Mouse (Mus musculus) telencephalon, adult 2 months (tissue): Measurements from ENCODE around the gene Gkap1.

Experiments
- DNase-seq: peaks from one replicate; pipeline ENCODE4 v3.0.0-alpha.2; 2011; ENCODE audit warnings: low read depth, low spot score

Gene Gkap1

GRCm38 (mm10) chr13:58275599-58275998 lies at the start of gene Gkap1:
Gkap1 (minus strand) TSS chr13:58275699.
- DNase-seq, result no peak

GRCm38 (mm10) chr13:58317768-58318167 lies 42.3 kb upstream of the Gkap1 start:
- no peak for DNase-seq

DNA sequence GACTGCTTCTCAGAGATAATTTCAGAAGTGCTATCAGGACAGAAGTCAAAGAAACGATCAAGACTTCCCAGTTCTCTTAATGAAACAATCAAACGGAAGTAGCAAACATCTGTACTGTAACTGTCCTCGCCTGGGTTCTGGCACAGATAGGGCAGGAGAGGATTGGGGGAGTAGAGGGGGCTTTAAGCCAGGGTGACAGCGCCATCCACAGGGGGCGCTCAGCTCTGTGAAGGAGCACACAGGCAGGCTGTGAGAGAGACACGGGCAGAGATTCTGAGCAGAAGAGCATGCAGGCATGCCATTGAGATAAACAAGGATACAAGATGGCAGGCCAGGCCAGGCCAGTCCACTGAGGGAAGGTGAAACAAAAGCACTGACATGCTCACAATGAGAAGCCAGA lies 39.5 kb upstream of the Gkap1 start:
- no peak for DNase-seq

GRCm38 (mm10) chr13:58313758-58314157 lies 38.3 kb upstream of the Gkap1 start:
- DNase-seq, result no peak

GRCm38 (mm10) chr13:58311351-58311750 lies 35.9 kb upstream of the Gkap1 start:
- DNase-seq, result no peak

- no peak for DNase-seq
Observed at GRCm38 (mm10) chr13:58309499-58309898, 34.0 kb upstream of the Gkap1 start.

DNA sequence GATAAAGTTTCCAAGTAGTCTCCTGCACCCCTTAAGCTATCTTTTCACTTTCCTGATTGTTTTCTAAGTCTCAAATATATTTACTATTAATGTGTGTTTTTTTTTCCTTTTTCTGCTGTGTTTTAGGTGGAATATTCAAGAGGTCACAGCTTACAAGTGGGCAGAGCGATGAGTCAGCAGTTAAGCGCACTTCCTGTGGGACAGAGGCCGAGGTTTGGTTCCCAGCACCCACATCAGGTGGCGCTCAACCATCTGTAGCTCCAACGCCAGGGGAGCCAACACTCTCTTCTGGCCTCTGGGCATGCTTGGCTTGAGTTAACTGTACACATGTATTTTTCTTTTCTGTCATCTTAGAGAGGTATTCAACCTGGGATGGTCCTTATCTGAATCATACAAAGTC lies 32.0 kb upstream of the Gkap1 start:
- no peak for DNase-seq

GRCm38 (mm10) chr13:58305230-58305629 lies 29.7 kb upstream of the Gkap1 start:
- no peak for DNase-seq

GRCm38 (mm10) chr13:58302421-58303145 lies 27.1 kb upstream of the Gkap1 start:
- no peak for DNase-seq

- no peak for DNase-seq
Observed at GRCm38 (mm10) chr13:58301961-58302360, 26.5 kb upstream of the Gkap1 start.

GRCm38 (mm10) chr13:58298756-58299155 lies 23.3 kb upstream of the Gkap1 start:
- no peak for DNase-seq

- DNase-seq, result no peak
Observed at GRCm38 (mm10) chr13:58295582-58295981, 20.1 kb upstream of the Gkap1 start.

DNA sequence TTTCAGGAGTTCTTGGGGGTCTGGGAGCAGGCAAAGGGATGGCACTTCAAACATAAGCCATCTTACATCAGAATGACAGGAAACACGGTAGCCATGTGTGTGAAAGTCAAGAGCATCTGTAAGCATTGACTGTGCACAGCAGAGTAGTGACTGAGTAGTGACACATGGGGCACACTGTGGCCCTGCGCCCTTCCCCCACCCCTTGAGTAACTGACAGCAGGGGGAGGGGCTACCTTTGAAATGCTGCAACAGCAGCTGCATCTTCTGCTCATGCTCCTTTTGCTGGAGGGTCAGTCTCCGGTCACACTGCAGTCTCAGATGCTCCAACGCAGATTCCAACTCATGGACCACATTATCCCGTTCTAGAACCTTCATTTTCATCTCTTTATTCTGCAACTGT lies 17.3 kb upstream of the Gkap1 start:
- DNase-seq, result no peak

DNA sequence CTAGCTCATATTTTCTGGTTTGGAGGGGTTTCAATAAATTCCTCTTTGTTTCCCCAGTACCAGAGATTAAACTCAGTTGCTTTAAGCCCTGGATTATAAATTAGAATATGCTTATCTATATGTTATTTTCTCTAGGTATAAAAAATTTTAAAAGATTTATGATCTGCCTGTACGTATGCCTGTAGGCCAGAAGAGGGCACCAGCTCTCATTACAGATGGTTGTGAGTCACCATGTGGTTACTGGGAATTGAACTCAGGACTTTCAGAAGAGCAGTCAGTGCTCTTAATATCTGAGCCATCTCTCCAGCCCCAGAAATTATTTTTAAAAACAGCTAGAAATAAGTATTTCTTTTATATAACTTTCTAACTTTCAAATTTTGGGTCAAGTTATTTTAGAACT lies 13.8 kb upstream of the Gkap1 start:
- DNase-seq, result no peak

GRCm38 (mm10) chr13:58287822-58288221 lies 12.3 kb upstream of the Gkap1 start:
- DNase-seq, result peak; percentile 41

- DNase-seq, result no peak
Observed at GRCm38 (mm10) chr13:58283466-58283865, 8.0 kb upstream of the Gkap1 start.

GRCm38 (mm10) chr13:58281936-58282335 lies 6.4 kb upstream of the Gkap1 start:
- DNase-seq, result no peak

- DNase-seq, result no peak
Observed at GRCm38 (mm10) chr13:58280528-58280927, 5.0 kb upstream of the Gkap1 start.

- DNase-seq, result no peak
Observed at GRCm38 (mm10) chr13:58276256-58276655, 757 bp upstream of the Gkap1 start.

DNA sequence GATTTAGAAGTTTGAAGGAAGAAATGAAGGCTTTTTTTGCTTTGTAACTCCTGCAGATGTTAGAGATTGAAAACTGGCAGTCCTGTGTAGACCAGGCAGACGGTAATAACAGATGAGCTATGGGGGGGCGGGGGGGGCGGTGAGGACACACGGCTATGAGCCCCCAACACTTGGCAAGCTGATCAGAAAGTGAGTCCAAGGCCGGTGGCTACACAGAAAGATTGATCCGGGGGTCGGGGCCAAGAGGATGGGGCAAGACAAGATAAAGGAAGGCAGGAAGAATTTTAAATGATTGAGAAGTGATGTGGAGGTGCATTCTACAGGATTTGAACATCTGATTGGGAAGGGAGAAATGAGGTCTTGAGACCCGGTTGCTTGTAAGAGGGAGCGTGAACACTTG lies 423 bp downstream of the Gkap1 start:
- DNase-seq, result no peak

- DNase-seq, result peak; percentile 16
Observed at GRCm38 (mm10) chr13:58274259-58274991, 1.1 kb downstream of the Gkap1 start.

DNA sequence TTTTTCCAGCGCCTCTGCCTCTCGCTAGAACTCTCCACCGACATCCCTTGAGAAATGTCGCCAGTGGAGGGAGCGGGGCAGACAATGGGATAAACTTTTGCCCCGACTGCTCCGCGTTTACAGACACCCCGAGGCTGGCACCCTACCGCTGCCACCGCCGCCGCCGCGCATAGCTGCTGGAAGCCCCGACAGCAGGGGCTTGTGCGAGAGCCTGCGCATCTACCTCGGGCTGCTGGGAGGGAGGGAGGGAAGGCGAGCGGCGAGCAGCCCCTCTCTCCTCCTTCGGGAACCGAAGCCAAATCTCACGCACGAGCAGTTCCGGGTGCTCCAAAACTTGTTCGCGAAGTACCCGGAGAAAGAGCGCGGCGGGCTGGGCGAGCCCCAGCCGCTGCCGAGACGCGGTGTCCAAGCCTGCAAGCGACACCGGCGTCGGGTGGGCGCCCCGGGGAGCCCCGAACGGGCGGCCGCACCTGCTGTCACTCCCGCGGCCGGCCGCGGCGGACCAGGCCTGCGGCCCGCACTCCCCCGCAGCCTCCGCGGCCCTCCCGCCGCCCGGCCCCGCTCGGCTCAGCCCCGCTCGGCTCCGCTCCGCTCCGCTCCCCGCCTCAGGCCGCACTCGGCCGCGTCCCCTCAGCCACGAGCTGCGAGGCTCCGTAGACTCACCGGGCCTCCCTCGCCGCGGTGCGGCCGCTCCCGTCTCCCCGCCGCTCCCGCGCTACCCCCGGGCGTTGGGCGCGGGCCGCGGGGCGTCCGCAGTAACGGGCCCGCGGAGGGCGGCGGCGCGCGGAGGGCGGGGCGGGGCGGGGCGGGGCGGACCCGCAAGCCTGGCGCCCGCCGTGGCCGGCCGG lies 1.9 kb downstream of the Gkap1 start:
- no peak for DNase-seq
